Mouse (Mus musculus) cortical plate, adult 2 months (tissue): Measurements from ENCODE around the gene Hrh2.

Source experiments
- CTCF ChIP-seq: fragments of 200-500 bp; IDR thresholded peaks from 2 replicates; pipeline ENCODE4 v1.5.1; 2011; ENCODE audit warnings: mild to moderate bottlenecking, control low read depth, low read length; ENCODE audit not compliant: insufficient read depth; ENCODE audit errors: extremely low read depth
- POLR2A ChIP-seq: fragments of 200-500 bp; IDR thresholded peaks from 2 replicates; pipeline ENCODE4 v1.6.1; 2011; ENCODE audit warnings: mild to moderate bottlenecking, low read length, control low read depth; ENCODE audit not compliant: insufficient read depth; ENCODE audit errors: extremely low read depth

GRCm38 (mm10) chr13:54281149-54281548, 89.2 kb downstream of the Hrh2 start:
- no peak for TF ChIP-seq CTCF
- TF ChIP-seq POLR2A, result no peak
